Mouse (Mus musculus) liver, embryonic 14.5 days (tissue): Measurements from ENCODE around the gene Phtf2. TPM values are rescaled to one million over a fixed set of nuclear protein-coding genes. Genes with fewer than 3 reads are reported as not detected.

Experiments
- ATAC-seq: fragments of 200-750 bp; cut with Nextera tagmentation; 2 replicates; pipeline ENCODE4 v1.8.0; 2017; ENCODE audit warnings: moderate number of reproducible peaks, mild to moderate bottlenecking, moderate library complexity; ENCODE audit not compliant: insufficient read depth
- DNase-seq, 3 experiments: peaks; one replicate each; pipeline ENCODE4 v3.0.0-alpha.2; 2012 to 2013; ENCODE audit warnings: low read depth in 3 of 3, low spot score in 3 of 3
- H3K27ac ChIP-seq: fragments of 300-500 bp; sonication (generic); 2 replicates; pipeline ENCODE4 v1.5.1; 2014; ENCODE audit warnings: moderate library complexity, mild to moderate bottlenecking, control low read depth, inconsistent platforms
- H3K27me3 ChIP-seq: fragments of 300-500 bp; sonication (generic); 2 replicates; pipeline ENCODE4 v1.6.1; 2014; ENCODE audit warnings: mild to moderate bottlenecking, low read length, moderate library complexity; ENCODE audit not compliant: control insufficient read depth, insufficient read depth
- H3K36me3 ChIP-seq: fragments of 300-500 bp; sonication (generic); replicated peaks from 2 replicates; pipeline ENCODE4 v1.6.1; 2014; ENCODE audit warnings: low read depth; ENCODE audit not compliant: control insufficient read depth, insufficient read depth
- H3K4me1 ChIP-seq, 2 experiments: fragments of 200-500 bp in 1 of 2; fragments of 300-500 bp in 1 of 2; sonication (generic) in 1 of 2; replicated peaks; 2 replicates each; pipeline ENCODE4 v1.6.1; 2012 to 2014; ENCODE audit warnings: antibody characterized with exemption in 1 of 2, inconsistent platforms in 1 of 2, low read length in 1 of 2; ENCODE audit not compliant: control insufficient read depth in 2 of 2, insufficient read depth in 2 of 2
- H3K4me2 ChIP-seq: fragments of 300-500 bp; sonication (generic); 2 replicates; pipeline ENCODE4 v1.6.1; 2014; ENCODE audit warnings: low read depth, mild to moderate bottlenecking, control low read depth, moderate library complexity
- H3K4me3 ChIP-seq, 2 experiments: fragments of 200-500 bp in 1 of 2; fragments of 300-500 bp in 1 of 2; sonication (generic) in 1 of 2; 2 replicates each; pipeline ENCODE4 v1.5.1; 2012 to 2014; ENCODE audit warnings: low read depth in 2 of 2, low read length in 2 of 2, mild to moderate bottlenecking in 2 of 2, control low read depth in 1 of 2, inconsistent platforms in 1 of 2, moderate library complexity in 1 of 2; ENCODE audit not compliant: insufficient read depth in 1 of 2
- H3K9ac ChIP-seq: fragments of 300-500 bp; sonication (generic); replicated peaks from 2 replicates; pipeline ENCODE4 v1.6.1; 2014; ENCODE audit warnings: mild to moderate bottlenecking, control low read depth, moderate library complexity
- H3K9me3 ChIP-seq: fragments of 300-500 bp; sonication (generic); 2 replicates; pipeline ENCODE4 v1.6.1; 2016; ENCODE audit warnings: low read length, mixed read lengths; ENCODE audit not compliant: control insufficient read depth
- CTCF ChIP-seq: IDR thresholded peaks from 2 replicates; pipeline ENCODE4 v1.5.1; 2016; ENCODE audit warnings: antibody characterized with exemption, low read depth, control low read depth
- EP300 ChIP-seq: IDR thresholded peaks from 2 replicates; pipeline ENCODE4 v1.6.1; 2016; ENCODE audit warnings: antibody characterized with exemption, low read depth
- WGBS: fragments of 180-500 bp; shearing (Covaris S2); extraction: QIAGEN DNeasy Blood & Tissue Kit; methylation state at CpG from one replicate; pipeline ENCODE4 v1.1.7; 2014; ENCODE audit not compliant: insufficient replicate concordance; 5-methylcytosine and 5-hydroxymethylcytosine counted together
- polyA plus RNA-seq, 2 experiments: library from polyadenylated mRNA; depleted of rRNA in 1 of 2; stranded (reverse) in 1 of 2; unstranded in 1 of 2; fragments of >200 nt; fragmentation: Nextera tagmentation in 1 of 2; extraction: Ambion mirVana in 1 of 2; gene quantifications; 2 replicates each; pipeline versions ENCODE4 v1.2.1 to v1.2.3; 2012 to 2014

Phtf2 gene
- polyA plus RNA-seq, 2 experiments, result 2.9 to 5.5 TPM

DNA sequence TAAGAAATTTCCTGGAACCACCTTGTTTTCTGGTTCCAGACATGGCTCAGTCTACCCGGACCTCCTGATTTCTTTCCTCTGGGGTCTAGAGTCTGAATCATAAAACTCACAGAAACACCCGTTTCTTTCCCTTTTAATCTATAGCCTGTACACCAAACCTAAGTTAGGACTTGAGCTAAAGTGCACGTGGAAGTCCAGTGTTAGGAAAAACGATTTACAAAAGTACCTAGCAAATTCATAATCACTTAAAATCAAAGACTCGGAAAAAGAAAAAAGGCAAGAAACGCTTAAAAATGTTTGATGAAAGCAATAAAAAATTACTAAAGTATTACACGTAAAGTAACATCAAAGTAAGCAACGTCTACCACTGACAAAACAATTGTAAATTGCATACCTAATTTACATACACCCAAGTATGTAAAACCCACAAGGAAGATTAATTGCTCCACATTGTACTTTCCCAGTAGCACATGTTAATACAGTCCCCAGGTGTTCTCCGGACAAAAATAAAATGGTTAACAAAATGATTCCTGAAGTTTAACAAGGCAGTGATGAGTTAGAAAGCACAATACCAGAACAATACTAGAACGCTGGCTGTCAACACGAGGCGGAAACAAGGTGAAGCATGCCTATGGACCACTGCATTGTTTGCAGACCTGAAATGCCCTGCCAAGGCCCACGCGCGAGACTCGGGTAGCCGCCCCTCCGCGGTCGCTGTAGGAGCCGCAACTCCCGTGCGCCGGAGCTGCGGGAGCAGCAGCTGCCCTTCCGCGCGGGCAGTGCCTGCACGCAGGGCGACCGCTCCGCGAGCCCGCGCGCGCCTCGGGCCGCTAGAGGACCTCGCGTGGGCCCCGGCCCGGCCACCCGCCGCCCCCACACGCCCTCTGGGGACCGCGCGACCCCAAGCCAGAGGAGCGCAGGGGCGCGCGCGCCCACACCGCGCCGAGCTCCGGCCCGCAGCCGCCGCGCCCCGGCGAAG, 838 bp downstream of the Phtf2 start:
- no peaks in the 10 kb centered on the region for H3K27me3 ChIP-seq
- ATAC-seq, result peak; percentile 5; the same call in 1 of the 2 replicates
- no peaks in the 10 kb centered on the region for H3K9me3 ChIP-seq
- TF ChIP-seq EP300 (no peak), CTCF (peak; percentile 34; the same call in 1 of the 2 replicates)
- H3K9ac ChIP-seq, result peak overlapping the region; percentile 73
- peak overlapping the region; percentile 70 to 84 for H3K4me3 ChIP-seq
- DNase-seq, result no peak
- H3K4me2 ChIP-seq, result peak overlapping the region; percentile 68
- H3K36me3 ChIP-seq, result no peaks in the 10 kb centered on the region; the same call in 1 of the 2 replicates
- peaks cover 12 to 20% of the 10 kb centered on the region in 2 experiments for H3K4me1 ChIP-seq
- WGBS, result 1% methylated on average over 49 of the region's 64 CpGs
- peak overlapping the region; percentile 76 for H3K27ac ChIP-seq

DNA sequence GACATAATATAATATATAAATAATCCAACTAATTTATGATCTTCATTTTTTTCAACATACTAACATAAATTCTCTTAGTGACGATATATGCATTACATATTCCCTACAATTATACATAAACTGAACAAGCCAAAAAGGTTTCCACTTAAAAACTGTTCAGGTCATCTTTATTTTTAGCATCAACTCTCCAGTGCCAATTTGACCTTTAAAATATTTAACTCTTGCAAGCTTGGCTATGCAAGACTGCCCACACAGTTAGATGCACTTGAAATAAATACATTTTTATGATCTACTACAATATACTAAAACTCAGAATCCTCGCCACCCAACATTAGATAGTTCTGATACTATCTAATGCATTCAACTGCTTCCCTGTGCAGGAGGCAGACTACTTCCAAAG, 1.5 kb downstream of the Phtf2 start:
- Histone ChIP-seq H3K4me1 (peaks cover 12 to 20% of the 10 kb centered on the region in 2 experiments), H3K36me3 (no peaks in the 10 kb centered on the region; the same call in 1 of the 2 replicates), H3K27me3 (no peaks in the 10 kb centered on the region), H3K9me3 (no peaks in the 10 kb centered on the region), H3K9ac (peak overlapping the region; percentile 73), H3K4me2 (peak overlapping the region; percentile 68), H3K27ac (no peak overlapping the region), H3K4me3 (peak overlapping the region in 1 of 2 experiments; percentile 70; a peak in 2 of 4 replicates)
- no peak for TF ChIP-seq CTCF
- no peak for TF ChIP-seq EP300
- 27% methylated on average over 2 of the region's 2 CpGs for WGBS
- DNase-seq (no peak), ATAC-seq (no peak)

DNA sequence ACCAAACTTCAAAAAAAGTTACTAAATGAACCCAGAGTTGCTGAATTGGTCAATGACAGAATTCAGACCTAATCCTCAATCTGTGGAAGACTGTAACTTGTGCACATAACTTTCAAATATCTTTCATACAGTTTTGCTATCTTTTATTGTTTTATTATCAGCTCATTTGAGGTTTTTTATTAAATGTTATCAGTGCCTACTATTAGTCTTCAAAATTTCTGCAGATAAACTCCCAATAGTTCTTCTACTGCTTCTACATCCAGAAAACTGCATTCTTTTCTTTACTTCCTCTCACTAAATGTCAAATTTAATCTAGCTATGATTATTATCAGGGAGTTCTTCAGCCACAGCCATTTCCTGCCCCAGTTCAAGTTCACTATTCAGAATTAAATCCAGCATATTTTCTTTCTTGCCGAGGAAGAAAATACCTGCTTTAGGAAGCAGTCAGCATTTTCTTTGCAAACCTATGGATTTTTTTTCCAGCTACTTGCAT, 4.9 kb downstream of the Phtf2 start:
- WGBS, result 21% methylated on average over 1 of the region's 1 CpGs

DNA sequence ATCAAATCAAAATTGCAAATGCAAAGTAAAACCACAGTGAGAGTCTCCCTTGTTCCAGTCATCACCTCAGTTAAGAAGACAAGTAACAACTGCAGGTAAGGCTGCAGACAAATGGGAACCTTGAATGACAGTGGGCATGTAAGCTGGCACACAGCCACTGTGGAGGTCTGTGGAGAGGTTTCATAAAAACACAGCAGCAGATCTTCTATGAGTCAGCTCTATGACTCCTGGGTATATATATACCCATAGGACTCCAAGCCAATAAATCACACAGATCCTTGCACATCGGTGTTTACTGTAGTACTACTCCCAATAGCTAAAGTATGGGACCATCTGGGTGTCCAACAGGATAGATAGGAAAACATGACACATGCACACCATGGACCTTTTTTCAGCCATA, 8.8 kb downstream of the Phtf2 start:
- Histone ChIP-seq H3K9ac (no peak overlapping the region), H3K9me3 (no peaks in the 10 kb centered on the region), H3K27ac (no peak overlapping the region), H3K27me3 (no peaks in the 10 kb centered on the region), H3K4me1 (peaks cover 0 to 2% of the 10 kb centered on the region in 2 experiments; a peak in 1 of 4 replicates), H3K36me3 (no peaks in the 10 kb centered on the region), H3K4me3 (no peak overlapping the region), H3K4me2 (no peak overlapping the region)
- ATAC-seq, result no peak
- no peak for DNase-seq
- 89% methylated on average over 1 of the region's 1 CpGs for WGBS
- no peak for TF ChIP-seq CTCF
- TF ChIP-seq EP300, result no peak

More for the DNA sequence above, 4.9 kb downstream of the Phtf2 start:
- ATAC-seq (no peak), DNase-seq (no peak)
- no peaks in the 10 kb centered on the region for H3K27me3 ChIP-seq
- peaks cover 0 to 9% of the 10 kb centered on the region in 2 experiments for H3K4me1 ChIP-seq
- H3K36me3 ChIP-seq, result no peaks in the 10 kb centered on the region
- H3K9ac ChIP-seq, result no peak overlapping the region
- no peak overlapping the region for H3K4me3 ChIP-seq
- no peak overlapping the region for H3K4me2 ChIP-seq
- H3K27ac ChIP-seq, result no peak overlapping the region
- no peaks in the 10 kb centered on the region for H3K9me3 ChIP-seq
- no peak for TF ChIP-seq CTCF
- no peak for TF ChIP-seq EP300

DNA sequence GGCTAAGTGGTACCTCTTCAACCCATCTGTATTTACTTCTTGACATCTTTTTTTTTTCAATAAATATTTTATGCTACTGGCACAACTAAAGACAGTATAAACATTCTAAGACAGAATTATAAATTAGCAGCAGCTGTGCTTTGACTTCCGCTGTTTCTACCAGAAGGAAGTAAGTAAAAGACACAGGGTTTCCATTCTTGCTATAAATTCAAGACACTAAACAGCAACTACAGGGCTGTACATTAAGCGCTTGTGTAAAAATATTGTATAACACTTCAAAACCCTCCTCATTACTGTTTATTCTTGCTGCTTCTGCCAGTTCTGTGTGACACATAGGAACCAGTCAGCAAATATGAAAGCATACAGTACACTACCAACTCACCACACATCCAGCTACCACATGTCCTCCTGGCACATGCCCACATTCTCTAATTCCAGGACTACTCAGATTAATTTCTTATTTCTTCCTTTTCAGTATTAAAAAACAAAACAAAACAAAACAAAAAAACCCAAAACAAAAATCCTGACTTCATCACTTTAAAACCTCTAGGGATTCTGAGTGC, 16.6 kb downstream of the Phtf2 start:
- no peak overlapping the region for H3K9ac ChIP-seq
- H3K4me1 ChIP-seq, result peaks cover 0 to 2% of the 10 kb centered on the region in 2 experiments; a peak in 2 of 4 replicates
- H3K9me3 ChIP-seq, result no peaks in the 10 kb centered on the region
- H3K4me2 ChIP-seq, result no peak overlapping the region
- DNase-seq (no peak), ATAC-seq (no peak)
- H3K4me3 ChIP-seq, result no peak overlapping the region
- no peak for TF ChIP-seq CTCF
- no peak for TF ChIP-seq EP300
- H3K27me3 ChIP-seq, result no peaks in the 10 kb centered on the region
- 74% methylated on average over 2 of the region's 2 CpGs for WGBS
- no peak overlapping the region for H3K27ac ChIP-seq
- H3K36me3 ChIP-seq, result no peaks in the 10 kb centered on the region
